Mouse (Mus musculus) forelimb bud, embryonic 11.5 days (tissue): ENCODE data around the gene Hist1h4d.
"Not testable (repeated sequence)": the region's sequence is repeated elsewhere in the genome, so short reads cannot be mapped to it uniquely, and the experiment has no call there.

Source experiments
- DNase-seq: peaks from one replicate; pipeline ENCODE4 v3.0.0-alpha.2; 2012; ENCODE audit warnings: low read depth, low spot score

Gene Hist1h4d

DNA sequence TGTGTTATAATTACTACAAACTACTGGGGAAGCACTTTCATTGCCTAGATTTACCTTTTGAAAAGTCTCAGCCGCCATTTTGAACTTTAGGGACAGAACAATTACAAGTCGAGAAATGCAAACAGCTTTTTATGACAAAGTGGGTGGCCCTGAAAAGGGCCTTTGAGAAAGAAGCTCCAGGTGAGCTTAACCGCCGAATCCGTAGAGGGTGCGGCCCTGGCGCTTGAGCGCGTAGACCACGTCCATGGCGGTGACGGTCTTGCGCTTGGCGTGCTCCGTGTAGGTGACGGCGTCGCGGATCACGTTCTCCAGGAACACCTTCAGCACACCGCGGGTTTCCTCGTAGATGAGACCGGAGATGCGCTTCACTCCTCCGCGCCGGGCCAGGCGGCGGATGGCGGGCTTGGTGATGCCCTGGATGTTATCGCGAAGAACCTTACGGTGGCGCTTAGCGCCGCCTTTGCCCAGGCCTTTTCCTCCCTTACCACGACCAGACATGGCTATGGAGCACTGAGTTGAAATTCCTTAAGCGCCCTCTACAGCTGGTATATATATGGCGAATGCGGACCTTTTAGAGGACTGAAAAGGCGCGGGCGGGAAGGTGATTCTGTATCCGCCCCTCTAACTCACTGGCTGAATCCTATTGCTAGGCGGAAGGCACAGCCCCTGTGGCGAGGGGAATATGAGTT is 30.1 kb upstream of the Hist1h4d start, which contains the start of gene Hist1h4f:
Gene Hist1h4f (minus strand): TSS at position 503 of the 689 bp plus-strand sequence.
- DNase-seq: peak; percentile 97

GRCm38 (mm10) chr13:23551931-23552914 is 29.2 kb upstream of the Hist1h4d start:
- no peak for DNase-seq

DNA sequence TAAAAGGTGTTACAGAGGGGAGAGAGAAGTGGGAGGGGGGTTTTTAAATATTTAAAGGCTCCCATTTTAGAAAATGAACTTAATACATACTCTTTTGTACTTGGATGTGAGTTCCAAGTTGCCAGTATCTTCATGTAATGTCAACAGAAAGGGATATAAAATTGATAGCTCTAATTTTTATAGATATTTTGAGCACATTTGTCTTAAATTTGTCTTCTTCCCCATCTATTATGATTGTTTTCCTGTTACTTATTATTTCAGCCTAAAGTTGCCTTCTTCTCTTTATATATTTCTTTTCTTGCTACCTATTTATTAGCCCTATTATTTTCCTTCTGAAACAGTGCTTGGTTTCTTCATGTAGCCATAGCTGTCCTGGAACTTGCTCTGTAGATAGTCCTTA is 28.4 kb upstream of the Hist1h4d start, which contains the start of gene Hist1h1d:
Gene Hist1h1d (plus strand): TSS at position 301 of the 400 bp plus-strand sequence.
- no peak for DNase-seq

- no peak for DNase-seq
Measured at GRCm38 (mm10) chr13:23554393-23554792, 27.0 kb upstream of the Hist1h4d start.

DNA sequence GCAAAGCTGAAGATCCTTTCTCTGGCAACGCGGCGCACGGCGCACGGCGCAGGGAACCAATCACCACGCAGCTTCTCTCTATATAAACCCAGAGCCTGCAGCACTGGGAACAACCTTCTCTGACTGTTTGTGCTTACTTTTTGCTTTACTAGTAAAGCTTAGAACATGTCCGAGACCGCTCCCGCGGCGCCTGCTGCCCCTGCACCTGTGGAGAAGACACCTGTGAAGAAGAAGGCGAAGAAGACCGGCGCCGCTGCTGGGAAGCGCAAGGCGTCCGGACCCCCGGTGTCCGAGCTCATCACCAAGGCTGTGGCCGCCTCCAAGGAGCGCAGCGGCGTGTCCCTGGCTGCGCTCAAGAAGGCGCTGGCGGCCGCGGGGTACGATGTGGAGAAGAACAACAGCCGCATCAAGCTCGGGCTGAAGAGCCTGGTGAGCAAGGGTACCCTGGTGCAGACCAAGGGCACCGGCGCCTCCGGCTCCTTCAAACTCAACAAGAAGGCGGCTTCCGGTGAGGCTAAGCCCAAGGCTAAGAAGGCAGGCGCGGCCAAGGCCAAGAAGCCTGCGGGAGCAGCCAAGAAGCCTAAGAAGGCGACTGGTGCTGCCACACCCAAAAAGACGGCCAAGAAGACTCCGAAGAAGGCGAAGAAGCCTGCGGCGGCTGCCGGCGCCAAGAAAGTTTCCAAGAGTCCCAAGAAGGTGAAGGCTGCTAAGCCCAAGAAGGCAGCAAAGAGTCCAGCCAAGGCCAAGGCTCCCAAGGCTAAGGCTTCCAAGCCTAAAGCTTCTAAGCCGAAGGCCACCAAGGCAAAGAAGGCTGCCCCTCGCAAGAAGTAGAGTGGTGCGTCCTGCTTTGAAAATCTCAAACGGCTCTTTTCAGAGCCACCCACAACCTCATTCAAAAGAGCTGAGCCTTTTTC is 26.2 kb upstream of the Hist1h4d start:
- peak; percentile 93 for DNase-seq

- DNase-seq: peak; percentile 93
Measured at GRCm38 (mm10) chr13:23555839-23556416, 25.5 kb upstream of the Hist1h4d start.

DNA sequence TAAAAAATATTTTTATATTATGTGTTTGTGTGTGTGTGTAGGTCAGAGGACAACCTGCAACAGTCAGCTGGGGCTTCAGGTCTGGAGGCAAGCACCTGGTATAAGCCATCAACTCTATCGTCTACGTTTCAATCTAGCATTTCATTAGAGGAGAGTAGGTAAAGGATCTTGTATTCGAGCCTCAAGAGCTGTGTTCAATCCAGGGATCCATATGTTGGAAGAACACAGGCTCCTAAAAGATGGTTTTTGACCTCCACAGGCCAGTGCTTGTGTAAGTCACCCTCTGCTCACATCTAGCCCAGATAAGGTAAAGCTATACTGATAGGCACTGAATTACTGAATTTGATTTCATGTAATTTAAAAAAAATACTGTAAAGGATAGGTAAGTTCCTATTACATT is 24.5 kb upstream of the Hist1h4d start:
- no peak for DNase-seq

DNA sequence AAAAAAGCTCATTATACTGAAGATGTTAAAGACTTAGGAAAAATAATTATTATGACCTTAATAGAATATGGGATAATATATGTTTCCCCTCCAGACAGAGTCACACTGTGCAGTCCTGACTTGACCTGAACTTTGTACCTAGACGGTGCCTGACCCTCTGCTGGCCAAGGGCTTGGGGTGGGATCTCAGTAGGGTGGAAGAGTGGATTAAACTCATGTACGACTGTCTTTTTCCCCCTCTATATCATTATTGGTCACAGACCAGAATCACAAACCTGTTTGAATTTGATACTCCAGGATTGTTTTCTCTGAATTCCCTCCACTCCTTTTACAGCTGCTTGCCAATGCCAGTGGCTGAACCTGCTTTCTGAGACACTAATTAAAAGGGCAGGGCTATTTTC is 20.7 kb upstream of the Hist1h4d start:
- DNase-seq: not testable (repeated sequence)

DNA sequence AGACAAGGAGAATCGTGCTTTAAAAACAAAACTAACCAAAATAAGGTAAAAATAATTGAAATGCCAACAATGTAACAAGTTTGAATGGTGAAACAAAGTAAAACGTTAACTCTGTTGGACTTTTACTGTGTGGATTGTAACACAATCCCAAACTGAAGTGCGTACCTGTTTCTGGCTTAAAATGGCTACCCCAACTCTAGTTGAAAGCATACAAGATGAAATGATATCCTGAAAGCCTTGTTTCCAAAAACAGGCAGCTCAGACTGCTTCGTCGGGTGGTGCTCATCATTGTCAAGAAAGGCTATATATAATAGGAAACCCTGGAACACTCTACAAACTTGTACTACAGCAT is 19.9 kb upstream of the Hist1h4d start:
- DNase-seq: not testable (repeated sequence)

- DNase-seq: peak; percentile 99
Measured at GRCm38 (mm10) chr13:23561883-23562659, 19.3 kb upstream of the Hist1h4d start, which contains the start of gene Hist1h3e. Gene Hist1h3e (minus strand): TSS chr13:23562369.

GRCm38 (mm10) chr13:23562699-23563462 is 18.5 kb upstream of the Hist1h4d start:
- DNase-seq: peak; percentile 80

DNA sequence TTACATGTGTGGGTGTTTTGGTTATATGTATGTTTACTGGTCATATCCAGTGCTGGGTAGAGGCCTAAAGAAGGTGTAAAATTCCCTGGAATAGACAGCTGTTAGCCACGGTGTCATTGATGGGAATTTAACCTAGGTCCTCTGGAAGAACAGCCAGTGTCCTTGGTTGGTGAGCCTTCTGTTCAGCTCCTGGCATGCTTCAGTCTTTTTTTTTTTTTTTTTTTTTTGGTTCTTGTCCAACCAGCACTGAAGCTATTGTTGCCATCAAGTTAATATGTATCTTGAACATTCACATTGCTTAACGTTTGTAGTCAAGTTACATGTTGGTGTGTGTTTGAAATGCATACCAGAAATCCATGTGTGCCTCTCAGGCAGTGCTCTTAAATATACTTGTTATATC is 16.9 kb upstream of the Hist1h4d start:
- DNase-seq: no peak

DNA sequence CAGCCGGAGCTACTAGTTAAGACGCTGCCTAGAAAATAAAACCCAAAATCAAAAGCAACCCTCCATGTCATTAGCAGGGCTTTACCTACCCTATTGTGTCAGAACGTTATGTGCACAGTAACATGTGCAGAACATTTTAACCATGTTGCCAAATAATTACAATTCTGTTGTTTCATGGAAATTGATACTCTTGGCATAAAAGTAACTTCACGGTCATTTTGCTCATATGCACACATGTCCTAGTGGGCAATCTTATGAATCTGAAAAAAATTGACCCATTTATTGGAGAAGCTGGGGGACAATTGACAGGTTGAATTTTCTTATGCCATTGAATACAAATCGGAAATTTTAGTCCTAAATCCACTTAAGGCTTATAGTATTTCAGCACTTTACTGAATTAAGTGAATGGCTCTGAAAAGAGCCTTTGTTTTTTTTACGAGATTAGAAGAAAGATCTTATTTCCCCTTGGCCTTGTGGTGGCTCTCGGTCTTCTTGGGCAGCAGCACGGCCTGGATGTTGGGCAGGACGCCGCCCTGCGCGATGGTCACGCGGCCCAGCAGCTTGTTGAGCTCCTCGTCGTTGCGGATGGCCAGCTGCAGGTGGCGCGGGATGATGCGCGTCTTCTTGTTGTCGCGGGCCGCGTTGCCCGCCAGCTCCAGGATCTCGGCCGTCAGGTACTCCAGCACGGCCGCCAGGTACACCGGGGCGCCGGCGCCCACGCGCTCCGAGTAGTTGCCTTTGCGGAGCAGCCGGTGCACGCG is 11.0 kb upstream of the Hist1h4d start:
- DNase-seq: not testable (repeated sequence)

- peak; percentile 95 for DNase-seq
Measured at GRCm38 (mm10) chr13:23571022-23571503, 10.3 kb upstream of the Hist1h4d start, which contains the start of the genes Hist1h2ae and Hist1h2bg. Gene Hist1h2ae (minus strand): TSS chr13:23571220. Gene Hist1h2bg (plus strand): TSS chr13:23571396.

DNA sequence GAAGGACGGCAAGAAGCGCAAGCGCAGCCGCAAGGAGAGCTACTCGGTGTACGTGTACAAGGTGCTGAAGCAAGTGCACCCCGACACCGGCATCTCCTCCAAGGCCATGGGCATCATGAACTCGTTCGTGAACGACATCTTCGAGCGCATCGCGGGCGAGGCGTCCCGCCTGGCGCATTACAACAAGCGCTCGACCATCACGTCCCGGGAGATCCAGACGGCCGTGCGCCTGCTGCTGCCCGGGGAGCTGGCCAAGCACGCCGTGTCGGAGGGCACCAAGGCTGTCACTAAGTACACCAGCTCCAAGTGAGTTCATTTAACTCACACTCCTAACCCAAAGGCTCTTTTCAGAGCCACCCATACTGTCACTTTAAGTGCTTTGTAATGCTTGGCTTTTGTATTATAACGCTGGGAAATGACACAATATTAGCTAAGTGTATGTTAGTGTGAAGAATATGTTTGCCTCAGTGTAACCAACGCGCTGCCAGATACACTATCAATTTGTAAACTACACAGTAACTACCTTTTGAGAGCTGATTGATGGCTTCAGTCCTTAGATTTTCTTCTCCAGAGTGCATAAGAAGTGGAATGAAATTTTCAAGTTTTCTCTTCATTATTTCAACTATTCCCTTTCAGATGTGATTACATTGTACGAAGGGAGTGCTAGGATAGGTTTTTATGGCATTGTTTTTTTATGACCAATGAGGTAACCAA is 9.7 kb upstream of the Hist1h4d start:
- not testable (repeated sequence) for DNase-seq

GRCm38 (mm10) chr13:23572218-23573033 is 9.0 kb upstream of the Hist1h4d start:
- no peak for DNase-seq
